Comparison of ENCODE assay signal across 9 mouse cellular contexts in the genomic region with DNA sequence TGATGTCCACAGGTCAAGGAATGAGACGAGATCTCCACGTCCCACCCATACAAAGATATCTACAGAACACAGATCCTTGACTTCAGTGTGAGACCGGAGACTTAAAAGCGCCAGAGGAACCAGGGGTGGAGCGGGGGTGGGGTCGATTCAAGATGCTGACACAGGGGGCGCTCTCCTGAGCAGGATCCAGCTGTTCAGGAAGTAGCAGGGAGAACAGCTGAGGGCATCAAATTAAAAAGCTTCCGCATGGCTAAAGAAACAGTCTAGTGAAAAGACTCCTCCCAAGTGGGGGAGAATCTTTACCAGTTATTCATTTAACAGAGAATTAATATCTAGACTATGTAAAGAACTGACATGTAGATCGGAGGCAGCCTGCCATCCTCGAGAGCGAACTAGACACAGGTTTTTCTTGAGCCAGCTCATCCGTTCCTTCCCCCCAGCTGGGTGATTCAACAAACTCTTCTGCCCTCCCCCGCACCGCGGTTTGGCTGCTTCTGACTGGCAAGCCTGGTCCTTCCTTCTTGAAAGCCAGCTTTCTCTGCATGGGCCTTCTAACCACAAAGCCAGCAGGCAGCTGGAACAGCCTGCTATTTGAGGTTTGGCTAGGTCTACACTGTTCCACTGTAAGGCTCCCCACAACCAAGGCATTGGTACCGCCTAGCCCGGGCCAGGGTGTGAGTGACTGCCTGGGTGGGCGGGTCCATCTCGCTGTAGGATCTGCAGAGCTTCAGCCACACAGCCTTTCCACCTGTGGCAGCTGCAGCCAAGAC.
DNase-seq lines count a peak whose midpoint lies in the region; ATAC-seq lines count a peak whose summit lies in the region.
"Had no signal": no experiment of that assay in that cellular context is flagged by ENCODE, and none has a peak within 500 bp of the region (broad histone marks: within the 10 kb centered on the region; RNA-seq: fewer than 3 reads in every experiment).

No protein-coding gene starts in this region.

- 67% methylated on average over 19 of the region's 19 CpGs for WGBS in hindbrain, embryonic 16.5 days
- WGBS in hindbrain, embryonic 12.5 days: 65% methylated on average over 19 of the region's 19 CpGs
- WGBS in liver, embryonic 16.5 days (ENCODE audit: insufficient replicate concordance): 18% methylated on average over 19 of the region's 19 CpGs
- WGBS in forebrain, embryonic 16.5 days: 72% methylated on average over 19 of the region's 19 CpGs

- ATAC-seq in hindbrain, embryonic 16.5 days: peak; percentile 40; the same call in 1 of the 2 replicates
- ATAC-seq in hindbrain, embryonic 12.5 days (ENCODE audit: low FRiP score): no peak
- peak; percentile 96 for ATAC-seq in frontal cortex, adult (ENCODE audit: low TSS enrichment)
- ATAC-seq in liver, embryonic 16.5 days (ENCODE audit: low read depth): peak; percentile 41; the same call in 1 of the 2 replicates
- ATAC-seq in forebrain, embryonic 16.5 days: no peak

- no peak overlapping the region for H3K4me2 ChIP-seq in hindbrain, embryonic 16.5 days (ENCODE audit: low read length)
- H3K4me2 ChIP-seq in hindbrain, embryonic 12.5 days (replicated peaks): no peak overlapping the region
- H3K4me2 ChIP-seq in liver, embryonic 16.5 days (ENCODE audit: low read depth, low read length): no peak overlapping the region
- H3K4me2 ChIP-seq in forebrain, embryonic 16.5 days (ENCODE audit: low read length): no peak overlapping the region
- H3K4me2 ChIP-seq: neural tube, embryonic 13.5 days had no signal

- H3K4me1 ChIP-seq in hindbrain, embryonic 16.5 days (ENCODE audit: control insufficient read depth, insufficient read depth, low read depth, low read length): no peaks in the 10 kb centered on the region
- peaks cover 21% of the 10 kb centered on the region for H3K4me1 ChIP-seq in hindbrain, embryonic 12.5 days
- H3K4me1 ChIP-seq in liver, embryonic 16.5 days (ENCODE audit: control insufficient read depth, low read depth, low read length): no peaks in the 10 kb centered on the region
- H3K4me1 ChIP-seq in forebrain, embryonic 16.5 days (replicated peaks; ENCODE audit: control insufficient read depth, insufficient read depth, low read length): no peaks in the 10 kb centered on the region

- no peak overlapping the region for H3K4me3 ChIP-seq in hindbrain, embryonic 16.5 days (ENCODE audit: low read length)
- no peak overlapping the region for H3K4me3 ChIP-seq in hindbrain, embryonic 12.5 days
- H3K4me3 ChIP-seq in liver, embryonic 16.5 days (ENCODE audit: low read depth, low read length): no peak overlapping the region
- H3K4me3 ChIP-seq in forebrain, embryonic 16.5 days (replicated peaks; ENCODE audit: low read length): no peak overlapping the region
- H3K4me3 ChIP-seq: neural tube, embryonic 13.5 days had no signal

- no peak overlapping the region for H3K27ac ChIP-seq in hindbrain, embryonic 16.5 days (ENCODE audit: low read depth, low read length)
- no peak overlapping the region for H3K27ac ChIP-seq in hindbrain, embryonic 12.5 days
- H3K27ac ChIP-seq in liver, embryonic 16.5 days (ENCODE audit: low read length): no peak overlapping the region
- H3K27ac ChIP-seq in forebrain, embryonic 16.5 days (ENCODE audit: low read length): no peak overlapping the region
- H3K27ac ChIP-seq: neural tube, embryonic 13.5 days had no signal

- H3K27me3 ChIP-seq in hindbrain, embryonic 16.5 days (replicated peaks; ENCODE audit: control insufficient read depth, insufficient read depth, low read length): no peaks in the 10 kb centered on the region
- H3K27me3 ChIP-seq in hindbrain, embryonic 12.5 days: 0 out of 2 replicates have a peak, but pooled peaks cover 2% of the 10 kb centered on the region
- no peaks in the 10 kb centered on the region for H3K27me3 ChIP-seq in liver, embryonic 16.5 days (ENCODE audit: control insufficient read depth, insufficient read depth, low read depth, low read length)
- H3K27me3 ChIP-seq in forebrain, embryonic 16.5 days (replicated peaks; ENCODE audit: control insufficient read depth, insufficient read depth, low read length): no peaks in the 10 kb centered on the region

- DNase-seq in adipocyte (ENCODE audit: low spot score): peak; percentile 76
- peak; percentile 50 to 67 for DNase-seq in kidney, postnatal 4 days
- peak; percentile 75 for DNase-seq in right cerebral cortex, postnatal 14 days

- H3K9ac ChIP-seq in hindbrain, embryonic 16.5 days (ENCODE audit: low read depth, low read length): no peak overlapping the region
- H3K9ac ChIP-seq in hindbrain, embryonic 12.5 days: no peak overlapping the region
- no peak overlapping the region for H3K9ac ChIP-seq in liver, embryonic 16.5 days (ENCODE audit: low read depth, low read length)
- no peak overlapping the region for H3K9ac ChIP-seq in forebrain, embryonic 16.5 days (replicated peaks; ENCODE audit: low read depth, low read length)
- H3K9ac ChIP-seq: neural tube, embryonic 13.5 days had no signal

- no peaks in the 10 kb centered on the region for H3K36me3 ChIP-seq in hindbrain, embryonic 16.5 days (ENCODE audit: control insufficient read depth, insufficient read depth, low read length)
- no peaks in the 10 kb centered on the region for H3K36me3 ChIP-seq in hindbrain, embryonic 12.5 days
- H3K36me3 ChIP-seq in liver, embryonic 16.5 days (ENCODE audit: control insufficient read depth, insufficient read depth): no peaks in the 10 kb centered on the region
- H3K36me3 ChIP-seq in forebrain, embryonic 16.5 days (ENCODE audit: control insufficient read depth, insufficient read depth): no peaks in the 10 kb centered on the region
- H3K36me3 ChIP-seq: neural tube, embryonic 13.5 days had no signal

- peaks cover 3% of the 10 kb centered on the region; the same call in 1 of the 2 replicates for H3K9me3 ChIP-seq in hindbrain, embryonic 16.5 days (ENCODE audit: control insufficient read depth, low read length)
- 0 out of 2 replicates have a peak, but pooled peaks cover 3% of the 10 kb centered on the region for H3K9me3 ChIP-seq in hindbrain, embryonic 12.5 days (replicated peaks)
- H3K9me3 ChIP-seq in liver, embryonic 16.5 days (replicated peaks; ENCODE audit: control insufficient read depth, low read length): no peaks in the 10 kb centered on the region
- peaks cover 7% of the 10 kb centered on the region; the same call in 1 of the 2 replicates for H3K9me3 ChIP-seq in forebrain, embryonic 16.5 days (ENCODE audit: control insufficient read depth, low read length)

Comparison
In these comparisons a context has a peak if more than half of its experiments do, and no peak if none do; other contexts are left out.
1. ATAC-seq: peak in hindbrain, embryonic 16.5 days (single experiment), frontal cortex, adult (single experiment) and liver, embryonic 16.5 days (single experiment); none in hindbrain, embryonic 12.5 days (single experiment) and forebrain, embryonic 16.5 days (single experiment).
2. Peak in every context shown above with its lines, with median percentiles within 50 percentile points of each other: DNase-seq.